17 mouse cellular contexts compared by ENCODE assay signal in the genomic region with DNA sequence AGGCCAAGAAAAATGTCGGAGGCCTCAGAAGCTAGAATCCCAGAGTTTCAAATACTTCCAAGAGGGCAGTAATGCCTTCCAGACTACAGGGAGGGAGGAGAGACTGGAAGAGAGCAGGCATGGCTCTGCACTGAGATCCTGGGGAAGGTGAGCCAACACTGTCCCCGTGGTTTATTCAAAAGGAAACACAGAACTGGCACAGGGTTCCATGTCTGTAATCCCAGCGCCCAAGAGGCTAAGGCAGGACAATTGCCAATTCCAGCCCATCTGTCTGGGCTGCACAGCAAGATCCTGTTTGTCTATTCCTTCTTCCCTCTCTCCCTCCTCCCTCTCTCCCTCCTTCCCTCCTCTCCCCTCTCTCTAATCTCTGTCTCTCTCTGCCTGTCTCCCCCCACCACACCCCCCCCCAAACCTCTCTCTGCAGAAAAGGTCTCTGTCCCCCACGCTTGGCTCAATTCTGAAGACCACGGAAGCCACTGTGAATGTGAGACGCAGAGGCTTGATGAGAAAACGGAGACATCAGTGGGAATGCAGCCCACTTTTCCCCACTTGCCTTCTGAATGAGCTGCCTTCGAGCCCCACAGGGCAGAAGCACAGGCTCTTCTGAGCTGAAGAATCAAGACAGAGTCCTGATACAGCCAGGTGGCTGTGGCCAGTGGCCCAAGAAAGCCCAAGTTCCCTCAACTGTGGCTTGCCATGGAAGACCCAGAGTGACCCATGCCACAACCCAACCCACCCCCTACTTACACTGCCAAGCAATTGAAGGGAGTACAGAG. TPM values are rescaled to one million over a fixed set of nuclear protein-coding genes. Genes with fewer than 3 reads are reported as not detected.
DNase-seq lines count a peak whose midpoint lies in the region; ATAC-seq and TF ChIP-seq lines count a peak whose summit lies in the region.
"Had no signal": no experiment of that assay in that cellular context is flagged by ENCODE, and none has a peak within 500 bp of the region (broad histone marks: within the 10 kb centered on the region; RNA-seq: fewer than 3 reads in every experiment).

No protein-coding gene starts in this region.

- ATAC-seq in inflammation-experienced regulatory T-cells, adult 6 months = no peak
- ATAC-seq: activated CD4-positive, CD25-positive, alpha-beta regulatory T cell, adult 4 months had no signal

- intact Hi-C loops in left cerebral cortex, postnatal 4 days (cut with DNase I) = no loop called here
- intact Hi-C loops in left cerebral cortex, postnatal 14 days (cut with DNase I) = no loop called here
- intact Hi-C loops in gastrocnemius, postnatal 14 days (cut with DNase I; ENCODE audit: low total_unique reads) = no loop called here

- no peak for TF ChIP-seq CTCF in cerebellum, adult 2 months (IDR thresholded peaks at IDR 0.05; ENCODE audit: borderline replicate concordance, insufficient read depth, low read depth, low read length)
- TF ChIP-seq CTCF in lung, adult 2 months (IDR thresholded peaks at IDR 0.05; ENCODE audit: insufficient read depth, low read length) = no peak

- 17% methylated on average over 8 of the region's 8 CpGs for WGBS in cerebellum, adult 2 months
- WGBS in lung, adult 2 months = 78% methylated on average over 8 of the region's 8 CpGs

- peaks cover 18% of the 10 kb centered on the region for H3K4me1 ChIP-seq in cerebellum, adult 2 months (ENCODE audit: control insufficient read depth, insufficient read depth, low read length)
- H3K4me1 ChIP-seq in lung, adult 2 months (ENCODE audit: control insufficient read depth, insufficient read depth, low read length) = no peaks in the 10 kb centered on the region

- no peaks in the 10 kb centered on the region for H3K27me3 ChIP-seq in cerebellum, adult 2 months (ENCODE audit: control insufficient read depth, insufficient read depth, low read length)
- H3K27me3 ChIP-seq: heart, embryonic 15.5 days had no signal

- H3K4me3 ChIP-seq in cerebellum, adult 2 months (replicated peaks; ENCODE audit: insufficient read depth, low read depth, low read length) = no peak overlapping the region
- H3K4me3 ChIP-seq in lung, adult 2 months (replicated peaks; ENCODE audit: extremely low read depth, low read depth, low read length) = no peak overlapping the region
- H3K4me3 ChIP-seq: heart, embryonic 15.5 days; hindbrain, embryonic 13.5 days; limb, embryonic 10.5 days; liver, embryonic 13.5 days had no signal

- no peak overlapping the region for H3K27ac ChIP-seq in cerebellum, adult 2 months (ENCODE audit: insufficient read depth, low read length)
- H3K27ac ChIP-seq: heart, embryonic 15.5 days; hindbrain, embryonic 13.5 days; limb, embryonic 10.5 days; liver, embryonic 13.5 days had no signal

- no peak for TF ChIP-seq POLR2A in cerebellum, adult 2 months (IDR thresholded peaks at IDR 0.05; ENCODE audit: borderline replicate concordance, insufficient read depth, low read length)
- no peak for TF ChIP-seq POLR2A in lung, adult 2 months (IDR thresholded peaks at IDR 0.05; ENCODE audit: borderline replicate concordance, extremely low read depth, low read depth, low read length)

- DNase-seq in adrenal gland, postnatal 14 days = peak; percentile 33
- no peak for DNase-seq in adrenal gland, adult 8-10 months
- DNase-seq in left cerebral cortex, postnatal 4 days = peak; percentile 85
- no peak for DNase-seq in left cerebral cortex, postnatal 14 days (ENCODE audit: low spot score in 2 of 2)
- DNase-seq in cerebellum, adult 2 months = peak; percentile 67 to 85
- DNase-seq in gastrocnemius, postnatal 14 days = peak; percentile 35
- DNase-seq in lung, adult 2 months = no peak
- DNase-seq: kidney, adult 2 months; kidney, postnatal 4 days; liver, embryonic 13.5 days; lung, postnatal 14 days; right cerebral cortex, adult 18-20 months had no signal

RNA-seq across cellular contexts. Expression of gene Rftn1, which starts 8.8 kb away (rescaled TPM):
- 17.6 and 24.0 TPM in 2 replicates for total RNA-seq in adrenal gland, postnatal 14 days (2021)
- 10 to 100 TPM in 3 of 4 experiments, 1 to 10 TPM in 1; 9.1 to 12.9 (median 11.4) TPM for total RNA-seq in adrenal gland, adult 8-10 months (2022)
- 10 to 100 TPM; 13.5 to 19.9 TPM for total RNA-seq in left cerebral cortex, postnatal 4 days (2021)
- 10 to 100 TPM in 1 of 2 experiments, 1 to 10 TPM in 1; 7.3 to 11.2 TPM for total RNA-seq in left cerebral cortex, postnatal 14 days (2021)
- 13.7 and 16.8 TPM in 2 replicates for polyA plus RNA-seq in cerebellum, adult 2 months (2012; rRNA removed)
- total RNA-seq in gastrocnemius, postnatal 14 days (2021) = 10 to 100 TPM; 48.5 to 58.5 TPM
- polyA plus RNA-seq in lung, adult 2 months (2012; rRNA removed) = 32.4 and 49.5 TPM in 2 replicates
- polyA plus RNA-seq in inflammation-experienced regulatory T-cells, adult 6 months (2017; shearing (Covaris generic)) = 10 to 100 TPM; 22.7 to 31.1 (median 30.9) TPM

Comparison
In these comparisons a context has a peak if more than half of its experiments do, and no peak if none do; other contexts are left out.
1. DNase-seq: peak in adrenal gland, postnatal 14 days (single experiment), left cerebral cortex, postnatal 4 days (single experiment), cerebellum, adult 2 months (2 of 2) and gastrocnemius, postnatal 14 days (single experiment); none in adrenal gland, adult 8-10 months (single experiment), left cerebral cortex, postnatal 14 days (0 of 2) and lung, adult 2 months (single experiment).